Mouse (Mus musculus) lung, embryonic 15.5 days (tissue): ENCODE results near the gene Serac1. TPM values are rescaled to one million over a fixed set of nuclear protein-coding genes. Genes with fewer than 3 reads are reported as not detected.
A peak's percentile ranks its signal among the peaks of the same experiment; 100 is the strongest.
"Not testable (repeated sequence)": the region's sequence is repeated elsewhere in the genome, so short reads cannot be mapped to it uniquely, and the experiment has no call there.

Source experiments
- ATAC-seq: fragments of 200-750 bp; cut with Nextera tagmentation; 2 replicates; pipeline ENCODE4 v1.8.0; 2017; ENCODE audit warnings: moderate number of reproducible peaks, borderline replicate concordance; ENCODE audit not compliant: low FRiP score, low TSS enrichment; ENCODE audit errors: extremely low read depth
- H3K27ac ChIP-seq: fragments of 300-500 bp; sonication (generic); 2 replicates; pipeline ENCODE4 v1.5.1; 2015; ENCODE audit warnings: moderate library complexity, mild to moderate bottlenecking, inconsistent platforms
- H3K27me3 ChIP-seq: fragments of 300-500 bp; sonication (generic); 2 replicates; pipeline ENCODE4 v1.6.1; 2015; ENCODE audit warnings: inconsistent platforms
- H3K36me3 ChIP-seq: fragments of 300-500 bp; sonication (generic); 2 replicates; pipeline ENCODE4 v1.6.1; 2015; ENCODE audit warnings: inconsistent platforms
- H3K4me1 ChIP-seq: fragments of 300-500 bp; sonication (generic); 2 replicates; pipeline ENCODE4 v1.6.1; 2015; ENCODE audit warnings: inconsistent platforms
- H3K4me2 ChIP-seq: fragments of 300-500 bp; sonication (generic); 2 replicates; pipeline ENCODE4 v1.6.1; 2015; ENCODE audit warnings: inconsistent platforms, mild to moderate bottlenecking, moderate library complexity
- H3K4me3 ChIP-seq: fragments of 300-500 bp; sonication (generic); 2 replicates; pipeline ENCODE4 v1.5.1; 2015; ENCODE audit warnings: mild to moderate bottlenecking, inconsistent platforms
- H3K9ac ChIP-seq: fragments of 300-500 bp; sonication (generic); 2 replicates; pipeline ENCODE4 v1.6.1; 2015; ENCODE audit warnings: inconsistent platforms
- H3K9me3 ChIP-seq: fragments of 300-500 bp; sonication (generic); 2 replicates; pipeline ENCODE4 v1.6.1; 2016; ENCODE audit warnings: inconsistent platforms
- WGBS: fragments of 180-500 bp; shearing (Covaris S2); methylation state at CpG from one replicate; pipeline ENCODE4 v1.1.7; 2015; 5-methylcytosine and 5-hydroxymethylcytosine counted together
- polyA plus RNA-seq: library from polyadenylated mRNA; unstranded; fragments of >200 nt; fragmentation: Nextera tagmentation; extraction: Ambion mirVana; gene quantifications from 2 replicates; pipeline ENCODE4 v1.2.1, GENCODE M21; 2015

Serac1 gene
- polyA plus RNA-seq, 1 experiment from 2014 or later = 4.1 TPM

DNA sequence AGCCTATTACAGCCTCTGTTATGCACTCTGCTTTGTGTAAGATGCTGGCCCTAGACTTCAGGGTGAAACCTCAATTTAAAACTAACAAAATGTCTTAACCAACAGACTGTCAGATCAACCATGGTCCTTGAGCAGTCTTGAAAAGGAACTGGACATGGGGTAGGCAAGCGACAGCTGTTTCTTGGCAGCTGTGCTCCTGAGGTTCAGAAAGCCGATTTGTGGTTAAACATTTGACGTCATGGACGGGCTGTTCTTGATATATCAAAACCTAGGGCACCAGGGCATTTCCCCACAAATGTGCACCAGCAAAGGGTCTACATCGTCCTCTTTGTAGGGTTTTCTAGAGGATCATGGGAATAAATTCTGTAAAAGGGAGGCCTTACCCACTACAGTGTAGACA is 16.0 kb downstream of the Serac1 start:
- Histone ChIP-seq H3K36me3 (0 out of 2 replicates have a peak, but pooled peaks cover 9% of the 10 kb centered on the region), H3K27me3 (no peaks in the 10 kb centered on the region), H3K9me3 (no peaks in the 10 kb centered on the region), H3K9ac (no peak overlapping the region), H3K27ac (no peak overlapping the region), H3K4me2 (no peak overlapping the region), H3K4me3 (no peak overlapping the region), H3K4me1 (no peaks in the 10 kb centered on the region)
- WGBS = 73% methylated on average over 5 of the region's 5 CpGs
- ATAC-seq = no peak

DNA sequence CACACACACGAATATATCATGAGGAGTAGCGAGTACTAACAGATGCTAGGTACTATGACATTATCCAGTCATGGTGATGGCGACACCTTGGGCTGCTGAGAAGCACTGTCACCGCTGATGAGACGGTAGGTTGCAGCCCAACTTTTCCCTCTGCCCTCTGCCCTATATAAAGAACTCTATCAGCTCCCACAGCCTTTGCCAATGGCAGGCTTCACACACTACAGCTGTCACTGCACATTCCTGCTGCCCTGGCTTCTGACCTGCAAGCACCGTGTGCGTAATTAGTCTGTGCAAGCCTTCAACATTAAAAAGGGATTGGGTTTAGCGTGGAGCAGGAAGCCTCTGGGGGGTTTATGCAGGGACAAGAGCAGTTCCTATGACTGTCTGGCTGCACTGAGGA is 16.7 kb downstream of the Serac1 start:
- 73% methylated on average over 8 of the region's 8 CpGs for WGBS
- Histone ChIP-seq H3K27me3 (no peaks in the 10 kb centered on the region), H3K4me2 (no peak overlapping the region), H3K9ac (no peak overlapping the region), H3K36me3 (0 out of 2 replicates have a peak, but pooled peaks cover 9% of the 10 kb centered on the region), H3K4me3 (no peak overlapping the region), H3K27ac (no peak overlapping the region), H3K9me3 (no peaks in the 10 kb centered on the region), H3K4me1 (no peaks in the 10 kb centered on the region)
- no peak for ATAC-seq

- ATAC-seq = no peak
- no peak overlapping the region for H3K9ac ChIP-seq
These were observed 24.6 kb downstream of the Serac1 start for GRCm38 (mm10) chr17:6054934-6055355.

DNA sequence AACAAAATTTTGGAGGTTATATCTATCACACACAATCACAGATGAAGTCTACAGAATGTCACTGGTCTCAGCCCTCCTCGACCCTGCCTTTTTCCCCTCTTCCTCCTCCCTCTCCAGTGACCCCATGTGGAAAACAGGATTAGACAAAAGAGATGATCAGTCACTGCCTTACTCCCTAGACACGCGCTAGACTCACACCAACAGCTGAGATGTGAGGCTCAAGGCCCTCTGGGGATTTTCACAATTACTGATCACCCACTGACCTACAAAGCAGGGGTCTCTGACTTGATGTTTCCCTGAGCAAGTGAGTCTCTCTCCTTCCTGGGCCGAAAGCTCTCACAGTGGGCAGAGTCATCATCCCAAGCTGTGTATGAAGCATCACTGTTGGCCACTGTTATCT is 26.7 kb downstream of the Serac1 start:
- 77% methylated on average over 4 of the region's 4 CpGs for WGBS

More at GRCm38 (mm10) chr17:6054934-6055355, 24.6 kb downstream of the Serac1 start:
- no peaks in the 10 kb centered on the region for H3K27me3 ChIP-seq
- no peaks in the 10 kb centered on the region for H3K4me1 ChIP-seq
- no peaks in the 10 kb centered on the region for H3K36me3 ChIP-seq
- no peak overlapping the region for H3K27ac ChIP-seq
- 0 out of 2 replicates have a peak overlapping the region, but pooled peaks have one; percentile 23 for H3K4me2 ChIP-seq
- no peaks in the 10 kb centered on the region for H3K9me3 ChIP-seq
- no peak overlapping the region for H3K4me3 ChIP-seq
- WGBS = 27% methylated on average over 5 of the region's 5 CpGs

DNA sequence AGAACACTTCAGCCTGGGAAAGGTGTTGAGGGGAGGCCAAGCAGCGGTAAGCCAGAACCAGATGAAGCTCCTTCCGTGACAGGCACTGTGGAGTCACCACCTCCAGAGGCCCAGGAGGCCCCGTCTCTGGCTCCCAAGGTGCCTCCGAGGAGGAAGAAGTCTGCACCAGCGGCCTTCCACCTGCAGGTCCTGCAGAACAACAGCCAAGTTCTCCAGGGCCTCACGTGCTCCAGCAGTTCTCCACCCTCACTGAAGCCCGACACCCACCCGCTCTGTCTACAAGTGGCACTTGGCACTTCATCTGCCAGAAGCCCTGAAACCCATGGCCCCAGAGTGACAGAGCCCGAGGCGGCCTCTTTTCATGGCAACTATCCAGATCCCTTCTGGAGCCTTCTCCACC is 42.0 kb downstream of the Serac1 start:
- WGBS = 72% methylated on average over 10 of the region's 10 CpGs
- no peak overlapping the region for H3K4me3 ChIP-seq
- H3K36me3 ChIP-seq = no peaks in the 10 kb centered on the region
- H3K9me3 ChIP-seq = no peaks in the 10 kb centered on the region
- H3K27me3 ChIP-seq = no peaks in the 10 kb centered on the region
- H3K4me2 ChIP-seq = no peak overlapping the region
- ATAC-seq = no peak
- no peak overlapping the region for H3K9ac ChIP-seq
- no peaks in the 10 kb centered on the region for H3K4me1 ChIP-seq
- H3K27ac ChIP-seq = no peak overlapping the region

More for the DNA sequence above, 26.7 kb downstream of the Serac1 start:
- Histone ChIP-seq H3K9me3 (no peaks in the 10 kb centered on the region), H3K36me3 (no peaks in the 10 kb centered on the region), H3K4me3 (no peak overlapping the region), H3K4me2 (no peak overlapping the region), H3K27me3 (no peaks in the 10 kb centered on the region), H3K4me1 (no peaks in the 10 kb centered on the region), H3K9ac (no peak overlapping the region), H3K27ac (no peak overlapping the region)
- ATAC-seq = no peak

GRCm38 (mm10) chr17:6036872-6037271 is 42.7 kb downstream of the Serac1 start:
- no peak overlapping the region for H3K9ac ChIP-seq
- H3K27me3 ChIP-seq = no peaks in the 10 kb centered on the region
- no peak overlapping the region for H3K27ac ChIP-seq
- H3K4me3 ChIP-seq = no peak overlapping the region
- ATAC-seq = no peak
- H3K4me2 ChIP-seq = no peak overlapping the region
- WGBS = 92% methylated on average over 11 of the region's 11 CpGs
- H3K36me3 ChIP-seq = no peaks in the 10 kb centered on the region
- no peaks in the 10 kb centered on the region for H3K4me1 ChIP-seq
- no peaks in the 10 kb centered on the region for H3K9me3 ChIP-seq

GRCm38 (mm10) chr17:6036458-6036857 is 43.1 kb downstream of the Serac1 start:
- no peaks in the 10 kb centered on the region for H3K9me3 ChIP-seq
- H3K4me1 ChIP-seq = no peaks in the 10 kb centered on the region
- H3K9ac ChIP-seq = no peak overlapping the region
- no peak overlapping the region for H3K4me3 ChIP-seq
- no peaks in the 10 kb centered on the region for H3K36me3 ChIP-seq
- H3K27me3 ChIP-seq = no peaks in the 10 kb centered on the region
- 86% methylated on average over 8 of the region's 8 CpGs for WGBS
- no peak overlapping the region for H3K4me2 ChIP-seq
- no peak for ATAC-seq
- no peak overlapping the region for H3K27ac ChIP-seq

GRCm38 (mm10) chr17:6035661-6036060 is 43.9 kb downstream of the Serac1 start:
- ATAC-seq = no peak
- no peak overlapping the region for H3K4me2 ChIP-seq
- no peak overlapping the region for H3K9ac ChIP-seq
- no peaks in the 10 kb centered on the region for H3K36me3 ChIP-seq
- WGBS = 63% methylated on average over 8 of the region's 8 CpGs
- no peaks in the 10 kb centered on the region for H3K9me3 ChIP-seq
- no peak overlapping the region for H3K4me3 ChIP-seq
- no peak overlapping the region for H3K27ac ChIP-seq
- no peaks in the 10 kb centered on the region for H3K27me3 ChIP-seq
- no peaks in the 10 kb centered on the region for H3K4me1 ChIP-seq

DNA sequence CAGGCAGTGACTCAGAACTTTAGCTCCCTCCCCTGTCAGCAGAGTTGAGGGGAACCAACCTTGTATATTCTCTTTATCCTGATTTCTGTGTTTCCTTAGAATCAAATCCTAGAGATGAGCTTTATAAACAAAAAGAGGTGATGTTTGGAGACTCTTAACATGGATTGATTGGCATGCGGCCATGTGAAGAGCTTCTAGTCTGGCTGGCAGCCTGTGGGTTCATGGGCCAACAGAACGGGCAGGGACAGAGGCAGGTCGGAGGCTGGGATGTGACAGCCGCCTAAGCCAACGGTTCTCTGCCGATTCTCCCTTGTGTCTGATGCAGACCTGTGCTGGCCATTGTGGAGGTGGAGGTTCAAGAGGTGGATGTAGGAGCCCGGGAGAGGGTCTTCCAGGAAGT is 53.7 kb downstream of the Serac1 start:
- Histone ChIP-seq H3K4me3 (no peak overlapping the region), H3K36me3 (peaks cover 14% of the 10 kb centered on the region; the same call in 1 of the 2 replicates), H3K9me3 (no peaks in the 10 kb centered on the region), H3K4me2 (no peak overlapping the region), H3K4me1 (no peaks in the 10 kb centered on the region), H3K9ac (no peak overlapping the region), H3K27ac (no peak overlapping the region), H3K27me3 (no peaks in the 10 kb centered on the region)
- ATAC-seq = no peak
- 71% methylated on average over 7 of the region's 7 CpGs for WGBS

- not testable (repeated sequence) for H3K9me3 ChIP-seq, H3K4me2 ChIP-seq, H3K9ac ChIP-seq, H3K36me3 ChIP-seq, H3K27ac ChIP-seq, H3K4me3 ChIP-seq, H3K4me1 ChIP-seq, ATAC-seq, H3K27me3 ChIP-seq
- 41% methylated on average over 5 of the region's 5 CpGs for WGBS
These were observed 58.2 kb downstream of the Serac1 start for GRCm38 (mm10) chr17:6021374-6021789.

- Histone ChIP-seq H3K4me1 (peaks cover 12% of the 10 kb centered on the region), H3K4me3 (no peak overlapping the region), H3K9ac (no peak overlapping the region), H3K27ac (no peak overlapping the region), H3K36me3 (no peaks in the 10 kb centered on the region), H3K9me3 (no peaks in the 10 kb centered on the region), H3K4me2 (no peak overlapping the region), H3K27me3 (no peaks in the 10 kb centered on the region)
- WGBS = 61% methylated on average over 7 of the region's 7 CpGs
- ATAC-seq = no peak
These were observed 58.9 kb downstream of the Serac1 start for GRCm38 (mm10) chr17:6020636-6021035.

DNA sequence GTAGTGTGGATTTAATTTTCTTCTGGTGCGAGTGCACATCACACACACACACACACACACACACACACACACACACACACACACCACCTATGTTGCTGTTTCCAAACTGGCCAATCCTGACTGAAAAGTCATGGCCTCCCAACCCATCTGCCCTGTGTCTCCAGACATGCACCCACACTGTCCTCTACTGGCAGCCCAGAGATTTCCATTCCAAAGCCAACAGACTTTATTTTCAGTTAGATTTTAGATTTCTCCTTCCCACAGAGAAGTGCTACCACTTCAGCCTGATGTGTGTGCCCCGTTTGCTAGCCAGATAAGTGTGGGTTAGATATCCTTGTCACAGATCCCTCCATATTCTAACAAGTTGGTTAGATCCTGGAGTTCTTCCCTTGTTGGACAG is 59.8 kb downstream of the Serac1 start:
- H3K9me3 ChIP-seq = no peaks in the 10 kb centered on the region
- no peak overlapping the region for H3K4me2 ChIP-seq
- WGBS = 56% methylated on average over 2 of the region's 2 CpGs
- no peak for ATAC-seq
- H3K9ac ChIP-seq = no peak overlapping the region
- no peak overlapping the region for H3K27ac ChIP-seq
- H3K27me3 ChIP-seq = no peaks in the 10 kb centered on the region
- H3K4me1 ChIP-seq = peaks cover 12% of the 10 kb centered on the region
- no peak overlapping the region for H3K4me3 ChIP-seq
- no peaks in the 10 kb centered on the region for H3K36me3 ChIP-seq

GRCm38 (mm10) chr17:6018348-6018747 is 61.2 kb downstream of the Serac1 start:
- ATAC-seq = no peak
- Histone ChIP-seq H3K9ac (no peak overlapping the region), H3K27ac (no peak overlapping the region), H3K36me3 (no peaks in the 10 kb centered on the region), H3K4me1 (peaks cover 12% of the 10 kb centered on the region), H3K9me3 (no peaks in the 10 kb centered on the region), H3K4me2 (no peak overlapping the region), H3K4me3 (no peak overlapping the region), H3K27me3 (no peaks in the 10 kb centered on the region)
- 70% methylated on average over 4 of the region's 4 CpGs for WGBS
